Mouse (Mus musculus) embryonic facial prominence, embryonic 12.5 days (tissue): ENCODE measurements at regions not wholly inside any gene's neighbourhood (a gene's known extent, or its start where the extent isn't known, plus 50 kb on each side); places are given as distances from the start of the nearest gene placed in this dataset.

Source experiments
- ATAC-seq: fragments of 200-750 bp; cut with Nextera tagmentation; 2 replicates; pipeline ENCODE4 v1.8.0; 2017; ENCODE audit not compliant: insufficient number of reproducible peaks, insufficient read depth, low FRiP score, low TSS enrichment
- H3K27ac ChIP-seq: fragments of 300-500 bp; sonication (generic); 2 replicates; pipeline ENCODE4 v1.5.1; 2016; ENCODE audit warnings: mild to moderate bottlenecking
- H3K27me3 ChIP-seq: fragments of 300-500 bp; sonication (generic); 2 replicates; pipeline ENCODE4 v1.6.1; 2016; ENCODE audit warnings: mild to moderate bottlenecking, moderate library complexity
- H3K36me3 ChIP-seq: fragments of 300-500 bp; sonication (generic); 2 replicates; pipeline ENCODE4 v1.6.1; 2016; ENCODE audit warnings: mild to moderate bottlenecking
- H3K4me1 ChIP-seq: fragments of 300-500 bp; sonication (generic); 2 replicates; pipeline ENCODE4 v1.6.1; 2016
- H3K4me2 ChIP-seq: fragments of 300-500 bp; sonication (generic); replicated peaks from 2 replicates; pipeline ENCODE4 v1.6.1; 2016; ENCODE audit warnings: mild to moderate bottlenecking, moderate library complexity
- H3K4me3 ChIP-seq: fragments of 300-500 bp; sonication (generic); 2 replicates; pipeline ENCODE4 v1.5.1; 2016; ENCODE audit warnings: mild to moderate bottlenecking
- H3K9ac ChIP-seq: fragments of 300-500 bp; sonication (generic); 2 replicates; pipeline ENCODE4 v1.6.1; 2016; ENCODE audit warnings: mild to moderate bottlenecking, moderate library complexity
- H3K9me3 ChIP-seq: fragments of 300-500 bp; sonication (generic); 2 replicates; pipeline ENCODE4 v1.6.1; 2016; ENCODE audit warnings: mild to moderate bottlenecking, moderate library complexity
- WGBS: fragments of 180-500 bp; shearing (Covaris S2); methylation state at CpG from one replicate; pipeline ENCODE4 v1.1.7; 2016; 5-methylcytosine and 5-hydroxymethylcytosine counted together

DNA sequence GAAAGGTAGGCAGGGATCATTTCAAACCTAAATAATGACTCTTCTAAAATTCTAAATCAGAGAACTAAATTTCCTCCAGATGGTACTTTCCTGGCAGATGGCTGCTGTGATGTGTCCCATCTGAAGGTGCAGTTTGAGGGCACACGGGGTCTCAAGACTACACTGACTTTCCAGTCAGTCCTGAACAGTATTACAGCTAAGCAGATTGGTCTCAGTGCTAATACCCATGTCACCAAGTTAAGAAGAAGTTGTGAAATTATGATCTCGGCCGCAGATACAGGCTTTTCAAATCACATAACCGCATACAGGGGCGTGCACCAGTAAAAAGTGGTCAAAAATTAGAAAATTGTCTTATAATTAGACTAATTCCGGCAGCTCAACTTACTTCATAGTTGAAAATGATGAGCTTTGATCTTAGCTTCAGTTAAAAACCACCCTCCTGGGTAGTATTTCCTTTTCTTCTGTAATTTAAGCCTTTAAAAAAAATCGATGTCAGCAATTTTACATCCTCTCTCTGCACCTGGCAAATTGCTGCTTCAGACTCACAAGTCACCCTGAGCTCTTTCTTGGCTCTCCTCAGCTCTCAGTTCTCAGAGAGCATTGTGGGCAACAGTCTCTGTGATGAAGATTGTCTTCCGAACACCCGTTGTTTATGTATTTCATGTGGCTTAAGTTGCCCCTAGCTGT, 113.2 kb upstream of the Ccn2 start:
- H3K4me2 ChIP-seq: no peak overlapping the region
- no peaks in the 10 kb centered on the region for H3K27me3 ChIP-seq
- H3K27ac ChIP-seq: no peak overlapping the region
- no peaks in the 10 kb centered on the region for H3K36me3 ChIP-seq
- 33% methylated on average over 9 of the region's 9 CpGs for WGBS
- no peaks in the 10 kb centered on the region for H3K9me3 ChIP-seq
- peaks cover 21% of the 10 kb centered on the region for H3K4me1 ChIP-seq
- ATAC-seq: no peak
- no peak overlapping the region for H3K9ac ChIP-seq
- H3K4me3 ChIP-seq: no peak overlapping the region

GRCm38 (mm10) chr10:24483053-24483452, 112.2 kb upstream of the Ccn2 start:
- Histone ChIP-seq H3K9ac (no peak overlapping the region), H3K4me2 (no peak overlapping the region), H3K27ac (no peak overlapping the region), H3K36me3 (no peaks in the 10 kb centered on the region), H3K4me3 (no peak overlapping the region), H3K4me1 (peaks cover 21% of the 10 kb centered on the region), H3K9me3 (no peaks in the 10 kb centered on the region), H3K27me3 (no peaks in the 10 kb centered on the region)
- 60% methylated on average over 3 of the region's 3 CpGs for WGBS
- ATAC-seq: no peak

DNA sequence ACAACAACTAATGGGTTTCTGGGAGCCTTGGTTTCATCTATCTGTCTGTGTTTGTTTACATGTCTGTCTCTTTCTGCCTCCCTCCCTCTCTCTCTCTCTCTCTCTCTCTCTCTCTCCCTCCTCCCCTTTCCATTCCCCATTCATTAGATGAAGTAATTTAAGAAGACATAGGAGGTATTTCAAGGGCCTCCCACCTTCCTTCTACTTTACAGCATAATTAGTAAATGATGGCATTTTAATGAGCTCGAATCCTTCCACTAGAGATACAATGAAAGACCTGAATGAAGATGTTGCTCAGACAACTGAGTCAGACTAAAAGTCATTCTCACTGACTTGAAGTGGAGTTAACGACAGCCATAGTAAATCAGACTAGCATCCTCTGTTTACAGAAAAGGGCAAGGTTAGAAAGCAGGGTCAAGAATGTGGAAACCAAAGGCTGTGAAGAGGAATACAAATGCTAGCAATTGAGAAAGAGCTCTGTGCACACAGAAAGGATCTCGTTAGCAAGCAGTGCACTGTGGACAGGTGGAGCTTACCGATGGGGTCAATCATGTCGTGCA, 111.1 kb upstream of the Ccn2 start:
- H3K27ac ChIP-seq: no peak overlapping the region
- 25% methylated on average over 5 of the region's 5 CpGs for WGBS
- H3K4me1 ChIP-seq: peaks cover 21% of the 10 kb centered on the region
- ATAC-seq: no peak
- no peaks in the 10 kb centered on the region for H3K27me3 ChIP-seq
- no peaks in the 10 kb centered on the region for H3K9me3 ChIP-seq
- no peak overlapping the region for H3K9ac ChIP-seq
- H3K4me2 ChIP-seq: no peak overlapping the region
- no peaks in the 10 kb centered on the region for H3K36me3 ChIP-seq
- H3K4me3 ChIP-seq: no peak overlapping the region

- no peak overlapping the region for H3K9ac ChIP-seq
- H3K4me1 ChIP-seq: peaks cover 21% of the 10 kb centered on the region
- no peaks in the 10 kb centered on the region for H3K36me3 ChIP-seq
- H3K9me3 ChIP-seq: no peaks in the 10 kb centered on the region
- H3K27ac ChIP-seq: no peak overlapping the region
- H3K4me2 ChIP-seq: no peak overlapping the region
- 67% methylated on average over 5 of the region's 5 CpGs for WGBS
- no peak for ATAC-seq
- no peak overlapping the region for H3K4me3 ChIP-seq
- H3K27me3 ChIP-seq: no peaks in the 10 kb centered on the region
Observed at GRCm38 (mm10) chr10:24485461-24485860, 109.8 kb upstream of the Ccn2 start.

- ATAC-seq: no peak
- 83% methylated on average over 1 of the region's 1 CpGs for WGBS
- H3K9me3 ChIP-seq: no peaks in the 10 kb centered on the region
- H3K36me3 ChIP-seq: no peaks in the 10 kb centered on the region
- H3K27me3 ChIP-seq: no peaks in the 10 kb centered on the region
- peaks cover 21% of the 10 kb centered on the region for H3K4me1 ChIP-seq
- H3K4me3 ChIP-seq: no peak overlapping the region
- no peak overlapping the region for H3K4me2 ChIP-seq
- H3K27ac ChIP-seq: no peak overlapping the region
- no peak overlapping the region for H3K9ac ChIP-seq
Observed at GRCm38 (mm10) chr10:24486224-24486623, 109.0 kb upstream of the Ccn2 start.

- H3K27ac ChIP-seq: no peak overlapping the region
- H3K4me2 ChIP-seq: no peak overlapping the region
- 67% methylated on average over 3 of the region's 3 CpGs for WGBS
- no peaks in the 10 kb centered on the region for H3K27me3 ChIP-seq
- no peaks in the 10 kb centered on the region for H3K9me3 ChIP-seq
- peaks cover 9% of the 10 kb centered on the region for H3K4me1 ChIP-seq
- no peaks in the 10 kb centered on the region for H3K36me3 ChIP-seq
- no peak overlapping the region for H3K9ac ChIP-seq
- H3K4me3 ChIP-seq: no peak overlapping the region
- ATAC-seq: no peak
Observed at GRCm38 (mm10) chr10:24487915-24488314, 107.3 kb upstream of the Ccn2 start.

DNA sequence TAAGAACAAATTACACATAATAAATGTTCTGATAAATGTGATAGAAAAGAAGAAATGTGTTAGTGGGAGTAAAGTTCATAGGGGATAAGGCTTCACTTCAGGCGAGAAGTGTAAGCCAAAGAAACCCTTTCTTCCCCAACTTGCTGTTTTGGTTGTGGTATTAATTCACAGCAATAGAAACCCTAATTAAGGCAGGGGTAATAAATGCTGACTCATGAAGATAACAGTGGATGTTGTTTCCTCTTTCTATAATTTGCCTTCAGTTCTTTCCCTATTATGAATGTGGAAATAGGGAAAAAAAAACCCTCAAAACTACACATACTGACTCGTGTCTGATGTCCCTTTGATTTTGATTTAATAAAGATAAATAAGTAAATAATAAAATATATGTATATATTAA, 104.8 kb upstream of the Ccn2 start:
- ATAC-seq: no peak
- Histone ChIP-seq H3K36me3 (no peaks in the 10 kb centered on the region), H3K4me3 (no peak overlapping the region), H3K4me2 (no peak overlapping the region), H3K9ac (no peak overlapping the region), H3K9me3 (no peaks in the 10 kb centered on the region), H3K4me1 (peaks cover 5% of the 10 kb centered on the region; the same call in 1 of the 2 replicates), H3K27ac (no peak overlapping the region), H3K27me3 (no peaks in the 10 kb centered on the region)
- 76% methylated on average over 2 of the region's 2 CpGs for WGBS

GRCm38 (mm10) chr10:24491848-24492247, 103.4 kb upstream of the Ccn2 start:
- ATAC-seq: no peak
- H3K9ac ChIP-seq: no peak overlapping the region
- H3K27me3 ChIP-seq: no peaks in the 10 kb centered on the region
- 85% methylated on average over 3 of the region's 3 CpGs for WGBS
- no peaks in the 10 kb centered on the region for H3K9me3 ChIP-seq
- H3K4me1 ChIP-seq: peaks cover 5% of the 10 kb centered on the region; the same call in 1 of the 2 replicates
- no peak overlapping the region for H3K4me3 ChIP-seq
- H3K4me2 ChIP-seq: no peak overlapping the region
- H3K27ac ChIP-seq: no peak overlapping the region
- no peaks in the 10 kb centered on the region for H3K36me3 ChIP-seq

GRCm38 (mm10) chr10:24493392-24493791, 101.8 kb upstream of the Ccn2 start:
- 44% methylated on average over 4 of the region's 4 CpGs for WGBS

GRCm38 (mm10) chr10:24493936-24494335, 101.3 kb upstream of the Ccn2 start:
- Histone ChIP-seq H3K9ac (no peak overlapping the region), H3K27ac (no peak overlapping the region), H3K27me3 (no peaks in the 10 kb centered on the region), H3K4me1 (peaks cover 5% of the 10 kb centered on the region; the same call in 1 of the 2 replicates), H3K9me3 (no peaks in the 10 kb centered on the region), H3K4me2 (no peak overlapping the region), H3K36me3 (no peaks in the 10 kb centered on the region), H3K4me3 (no peak overlapping the region)
- 53% methylated on average over 6 of the region's 6 CpGs for WGBS
- no peak for ATAC-seq

More at GRCm38 (mm10) chr10:24493392-24493791, 101.8 kb upstream of the Ccn2 start:
- no peaks in the 10 kb centered on the region for H3K9me3 ChIP-seq
- no peaks in the 10 kb centered on the region for H3K27me3 ChIP-seq
- H3K36me3 ChIP-seq: no peaks in the 10 kb centered on the region
- H3K9ac ChIP-seq: no peak overlapping the region
- H3K4me3 ChIP-seq: no peak overlapping the region
- no peak overlapping the region for H3K4me2 ChIP-seq
- no peak for ATAC-seq
- H3K4me1 ChIP-seq: peaks cover 5% of the 10 kb centered on the region; the same call in 1 of the 2 replicates
- H3K27ac ChIP-seq: no peak overlapping the region

DNA sequence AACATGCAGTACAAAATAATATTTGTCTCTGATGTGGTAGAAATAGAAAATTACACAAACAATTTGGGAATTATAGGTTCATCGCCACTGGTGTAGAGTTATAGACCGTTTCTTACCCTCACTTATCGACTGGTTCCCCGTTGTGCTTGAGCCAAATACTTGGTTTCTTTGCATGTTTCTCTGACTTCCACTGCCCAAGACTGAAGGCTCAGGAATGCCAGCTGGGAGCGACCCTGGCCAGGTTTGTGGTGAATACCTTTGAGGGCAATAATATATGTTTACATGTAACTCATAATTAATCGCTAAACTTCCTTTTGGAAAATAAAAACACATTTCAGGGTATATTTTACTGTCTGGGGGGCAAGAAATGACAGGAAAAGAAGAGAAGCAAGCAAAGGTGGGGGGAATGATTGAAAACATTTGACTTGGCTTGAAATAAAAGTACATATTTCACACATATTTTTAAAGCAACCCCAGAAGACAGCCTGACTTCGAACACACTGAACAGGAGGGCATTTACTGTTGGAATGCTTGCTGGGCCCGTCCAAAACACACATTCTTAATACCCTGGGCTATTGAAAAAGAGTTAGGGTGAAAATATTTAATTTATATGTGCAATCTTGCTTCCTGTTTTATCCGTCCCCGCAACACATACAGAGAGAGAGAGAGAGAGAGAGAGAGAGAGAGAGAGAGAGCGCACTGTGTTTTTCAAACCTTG, 75.3 kb upstream of the Ccn2 start:
- Histone ChIP-seq H3K9me3 (no peaks in the 10 kb centered on the region), H3K4me2 (no peak overlapping the region), H3K27me3 (no peaks in the 10 kb centered on the region), H3K36me3 (no peaks in the 10 kb centered on the region), H3K4me1 (no peaks in the 10 kb centered on the region), H3K27ac (no peak overlapping the region), H3K4me3 (no peak overlapping the region), H3K9ac (no peak overlapping the region)
- WGBS: 78% methylated on average over 11 of the region's 11 CpGs
- no peak for ATAC-seq

GRCm38 (mm10) chr10:24520515-24520914, 74.7 kb upstream of the Ccn2 start:
- Histone ChIP-seq H3K9me3 (no peaks in the 10 kb centered on the region), H3K9ac (no peak overlapping the region), H3K4me1 (no peaks in the 10 kb centered on the region), H3K36me3 (no peaks in the 10 kb centered on the region), H3K27me3 (no peaks in the 10 kb centered on the region), H3K4me3 (no peak overlapping the region), H3K27ac (no peak overlapping the region), H3K4me2 (no peak overlapping the region)
- WGBS: 76% methylated on average over 3 of the region's 3 CpGs
- no peak for ATAC-seq
